Mouse (Mus musculus) midbrain, embryonic 14.5 days (tissue): ENCODE measurements around the gene Cd36. TPM values are rescaled to one million over a fixed set of nuclear protein-coding genes. Genes with fewer than 3 reads are reported as not detected.

Experiments
- ATAC-seq: fragments of 200-750 bp; cut with Nextera tagmentation; 2 replicates; pipeline ENCODE4 v1.8.0; 2017; ENCODE audit warnings: moderate number of reproducible peaks, moderate library complexity; ENCODE audit not compliant: low FRiP score, low TSS enrichment
- DNase-seq: peaks from one replicate; pipeline ENCODE4 v3.0.0-alpha.2; 2015
- H3K27ac ChIP-seq: fragments of 300-500 bp; sonication (generic); replicated peaks from 2 replicates; pipeline ENCODE4 v1.5.1; 2014; ENCODE audit warnings: mild to moderate bottlenecking, low read depth, low read length, moderate library complexity
- H3K27me3 ChIP-seq: fragments of 300-500 bp; sonication (generic); 2 replicates; pipeline ENCODE4 v1.6.1; 2014; ENCODE audit warnings: low read length, control low read depth, mixed read lengths; ENCODE audit not compliant: control insufficient read depth, insufficient read depth
- H3K36me3 ChIP-seq: fragments of 300-500 bp; sonication (generic); 2 replicates; pipeline ENCODE4 v1.6.1; 2014; ENCODE audit warnings: low read length, control low read depth; ENCODE audit not compliant: control insufficient read depth, insufficient read depth
- H3K4me1 ChIP-seq: fragments of 300-500 bp; sonication (generic); 2 replicates; pipeline ENCODE4 v1.6.1; 2014; ENCODE audit warnings: mild to moderate bottlenecking, antibody characterized with exemption, low read length, control low read depth; ENCODE audit not compliant: control insufficient read depth, insufficient read depth
- H3K4me2 ChIP-seq: fragments of 300-500 bp; sonication (generic); 2 replicates; pipeline ENCODE4 v1.6.1; 2014; ENCODE audit warnings: mild to moderate bottlenecking, low read length, moderate library complexity
- H3K4me3 ChIP-seq: fragments of 300-500 bp; sonication (generic); replicated peaks from 2 replicates; pipeline ENCODE4 v1.5.1; 2014; ENCODE audit warnings: low read depth, low read length
- H3K9ac ChIP-seq: fragments of 300-500 bp; sonication (generic); replicated peaks from 2 replicates; pipeline ENCODE4 v1.6.1; 2014; ENCODE audit warnings: mild to moderate bottlenecking, low read length, moderate library complexity
- H3K9me3 ChIP-seq: fragments of 300-500 bp; sonication (generic); 2 replicates; pipeline ENCODE4 v1.6.1; 2016; ENCODE audit warnings: low read length, control low read depth, mixed read lengths; ENCODE audit not compliant: control insufficient read depth
- WGBS: fragments of 180-500 bp; shearing (Covaris S2); extraction: QIAGEN DNeasy Blood & Tissue Kit; methylation state at CpG from one replicate; pipeline ENCODE4 v1.1.7; 2014; 5-methylcytosine and 5-hydroxymethylcytosine counted together
- polyA plus RNA-seq: library from polyadenylated mRNA; unstranded; fragments of >200 nt; fragmentation: Nextera tagmentation; extraction: Ambion mirVana; gene quantifications from 2 replicates; pipeline ENCODE4 v1.2.1, GENCODE M21; 2014

The Cd36 gene
- polyA plus RNA-seq, 1 experiment from 2014 or later, result 6.2 TPM

GRCm38 (mm10) chr5:17835302-17836097 lies 53.1 kb downstream of the Cd36 start:
- ATAC-seq (no peak), DNase-seq (no peak)
- Histone ChIP-seq H3K27ac (no peak overlapping the region), H3K27me3 (no peaks in the 10 kb centered on the region), H3K4me1 (no peaks in the 10 kb centered on the region), H3K36me3 (no peaks in the 10 kb centered on the region), H3K9me3 (no peaks in the 10 kb centered on the region), H3K9ac (no peak overlapping the region), H3K4me2 (no peak overlapping the region), H3K4me3 (no peak overlapping the region)
- 19% methylated on average over 4 of the region's 4 CpGs for WGBS

GRCm38 (mm10) chr5:17833797-17834196 lies 54.8 kb downstream of the Cd36 start:
- Histone ChIP-seq H3K9ac (no peak overlapping the region), H3K4me1 (no peaks in the 10 kb centered on the region), H3K4me2 (no peak overlapping the region), H3K27me3 (no peaks in the 10 kb centered on the region), H3K36me3 (no peaks in the 10 kb centered on the region), H3K9me3 (no peaks in the 10 kb centered on the region), H3K27ac (no peak overlapping the region), H3K4me3 (no peak overlapping the region)
- no peak for ATAC-seq
- WGBS, result 95% methylated on average over 1 of the region's 1 CpGs
- no peak for DNase-seq

GRCm38 (mm10) chr5:17830536-17830935 lies 58.1 kb downstream of the Cd36 start:
- no peaks in the 10 kb centered on the region for H3K9me3 ChIP-seq
- WGBS, result 58% methylated on average over 2 of the region's 2 CpGs
- H3K4me3 ChIP-seq, result no peak overlapping the region
- no peak overlapping the region for H3K4me2 ChIP-seq
- DNase-seq (peak; percentile 41), ATAC-seq (no peak)
- no peaks in the 10 kb centered on the region for H3K36me3 ChIP-seq
- no peak overlapping the region for H3K9ac ChIP-seq
- no peaks in the 10 kb centered on the region for H3K27me3 ChIP-seq
- H3K4me1 ChIP-seq, result no peaks in the 10 kb centered on the region
- H3K27ac ChIP-seq, result no peak overlapping the region

- ATAC-seq, result no peak
- H3K27me3 ChIP-seq, result no peaks in the 10 kb centered on the region
- H3K4me3 ChIP-seq, result no peak overlapping the region
- H3K9me3 ChIP-seq, result no peaks in the 10 kb centered on the region
- H3K36me3 ChIP-seq, result no peaks in the 10 kb centered on the region
- no peak overlapping the region for H3K4me2 ChIP-seq
- H3K27ac ChIP-seq, result no peak overlapping the region
- no peak overlapping the region for H3K9ac ChIP-seq
- 77% methylated on average over 15 of the region's 15 CpGs for WGBS
- no peak for DNase-seq
- no peaks in the 10 kb centered on the region for H3K4me1 ChIP-seq
Observed at GRCm38 (mm10) chr5:17828713-17829544, 59.7 kb downstream of the Cd36 start.

- Histone ChIP-seq H3K36me3 (no peaks in the 10 kb centered on the region), H3K9ac (no peak overlapping the region), H3K4me1 (no peaks in the 10 kb centered on the region), H3K9me3 (no peaks in the 10 kb centered on the region), H3K27ac (no peak overlapping the region), H3K4me3 (no peak overlapping the region), H3K27me3 (no peaks in the 10 kb centered on the region), H3K4me2 (no peak overlapping the region)
- ATAC-seq (no peak), DNase-seq (no peak)
- WGBS, result 85% methylated on average over 1 of the region's 1 CpGs
Observed at GRCm38 (mm10) chr5:17821395-17821794, 67.2 kb downstream of the Cd36 start.

- no peaks in the 10 kb centered on the region for H3K36me3 ChIP-seq
- DNase-seq (no peak), ATAC-seq (no peak)
- no peaks in the 10 kb centered on the region for H3K9me3 ChIP-seq
- no peak overlapping the region for H3K9ac ChIP-seq
- WGBS, result 89% methylated on average over 2 of the region's 2 CpGs
- H3K4me3 ChIP-seq, result no peak overlapping the region
- no peaks in the 10 kb centered on the region for H3K27me3 ChIP-seq
- H3K4me2 ChIP-seq, result no peak overlapping the region
- H3K4me1 ChIP-seq, result no peaks in the 10 kb centered on the region
- H3K27ac ChIP-seq, result no peak overlapping the region
Observed at GRCm38 (mm10) chr5:17820239-17820999, 68.2 kb downstream of the Cd36 start.

- Histone ChIP-seq H3K9me3 (no peaks in the 10 kb centered on the region), H3K9ac (no peak overlapping the region), H3K4me3 (no peak overlapping the region), H3K4me2 (no peak overlapping the region), H3K27ac (no peak overlapping the region), H3K4me1 (no peaks in the 10 kb centered on the region), H3K27me3 (no peaks in the 10 kb centered on the region), H3K36me3 (no peaks in the 10 kb centered on the region)
- peak; percentile 75 for DNase-seq
- WGBS, result 6% methylated on average over 2 of the region's 2 CpGs
- ATAC-seq, result 0 out of 2 replicates have a peak, but pooled peaks have one; percentile 31
Observed at GRCm38 (mm10) chr5:17816170-17816569, 72.4 kb downstream of the Cd36 start.

- H3K27me3 ChIP-seq, result no peaks in the 10 kb centered on the region
- H3K4me2 ChIP-seq, result no peak overlapping the region
- ATAC-seq (no peak), DNase-seq (no peak)
- H3K27ac ChIP-seq, result no peak overlapping the region
- H3K9ac ChIP-seq, result no peak overlapping the region
- H3K9me3 ChIP-seq, result no peaks in the 10 kb centered on the region
- WGBS, result 59% methylated on average over 1 of the region's 1 CpGs
- no peak overlapping the region for H3K4me3 ChIP-seq
- H3K36me3 ChIP-seq, result no peaks in the 10 kb centered on the region
- no peaks in the 10 kb centered on the region for H3K4me1 ChIP-seq
Observed at GRCm38 (mm10) chr5:17810336-17810735, 78.3 kb downstream of the Cd36 start.
